Mouse (Mus musculus) kidney, embryonic 14.5 days (tissue): Measurements from ENCODE around the gene Slc38a6. TPM values are rescaled to one million over a fixed set of nuclear protein-coding genes. Genes with fewer than 3 reads are reported as not detected.

ENCODE experiments used
- ATAC-seq: fragments of 200-750 bp; cut with Nextera tagmentation; 2 replicates; pipeline ENCODE4 v1.8.0; 2017; ENCODE audit warnings: moderate number of reproducible peaks, mild to moderate bottlenecking, moderate TSS enrichment, moderate library complexity; ENCODE audit not compliant: low FRiP score, low TSS enrichment
- H3K27ac ChIP-seq: fragments of 300-500 bp; sonication (generic); 2 replicates; pipeline ENCODE4 v1.5.1; 2014; ENCODE audit warnings: low read depth, mild to moderate bottlenecking, low read length, moderate library complexity, mixed read lengths
- H3K27me3 ChIP-seq: fragments of 300-500 bp; sonication (generic); 2 replicates; pipeline ENCODE4 v1.6.1; 2014; ENCODE audit warnings: mild to moderate bottlenecking, low read length; ENCODE audit not compliant: control insufficient read depth, insufficient read depth
- H3K36me3 ChIP-seq: fragments of 300-500 bp; sonication (generic); 2 replicates; pipeline ENCODE4 v1.6.1; 2014; ENCODE audit warnings: low read length, mixed read lengths; ENCODE audit not compliant: control insufficient read depth, insufficient read depth
- H3K4me1 ChIP-seq: fragments of 300-500 bp; sonication (generic); 2 replicates; pipeline ENCODE4 v1.6.1; 2014; ENCODE audit warnings: low read length, mixed read lengths; ENCODE audit not compliant: control insufficient read depth, insufficient read depth
- H3K4me2 ChIP-seq: fragments of 300-500 bp; sonication (generic); replicated peaks from 2 replicates; pipeline ENCODE4 v1.6.1; 2014; ENCODE audit warnings: low read depth, mild to moderate bottlenecking, low read length
- H3K4me3 ChIP-seq: fragments of 300-500 bp; sonication (generic); 2 replicates; pipeline ENCODE4 v1.5.1; 2014; ENCODE audit warnings: mild to moderate bottlenecking, low read length
- H3K9ac ChIP-seq: fragments of 300-500 bp; sonication (generic); 2 replicates; pipeline ENCODE4 v1.6.1; 2014; ENCODE audit warnings: low read depth, mild to moderate bottlenecking, low read length, moderate library complexity
- H3K9me3 ChIP-seq: fragments of 300-500 bp; sonication (generic); 2 replicates; pipeline ENCODE4 v1.6.1; 2016; ENCODE audit warnings: low read length; ENCODE audit not compliant: control insufficient read depth
- WGBS: fragments of 180-500 bp; shearing (Covaris S2); extraction: QIAGEN DNeasy Blood & Tissue Kit; methylation state at CpG from one replicate; pipeline ENCODE4 v1.1.7; 2014; 5-methylcytosine and 5-hydroxymethylcytosine counted together
- polyA plus RNA-seq: library from polyadenylated mRNA; unstranded; fragments of >200 nt; fragmentation: Nextera tagmentation; extraction: Ambion mirVana; gene quantifications from 2 replicates; pipeline ENCODE4 v1.2.1, GENCODE M21; 2014

The Slc38a6 gene
- polyA plus RNA-seq, 1 experiment from 2014 or later = 11.1 TPM

DNA sequence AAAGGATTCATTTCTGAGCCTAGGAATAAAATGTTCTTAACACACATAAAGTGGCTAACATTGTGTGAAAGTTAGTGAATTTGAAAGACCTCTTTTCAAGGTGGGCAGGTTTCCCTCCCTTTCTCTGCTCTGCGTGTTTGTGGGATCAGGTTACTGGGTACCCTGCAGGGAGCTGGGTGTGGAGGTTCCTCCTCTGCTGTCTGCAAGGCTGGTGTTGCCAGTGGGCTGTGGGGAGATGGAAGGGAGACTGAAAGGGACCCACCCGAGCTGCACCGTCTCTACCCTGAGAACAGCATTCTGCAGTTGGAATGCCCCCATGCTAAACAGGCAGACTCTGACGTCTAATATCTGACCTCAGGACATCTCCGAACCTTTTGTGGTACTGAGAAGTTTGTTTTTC lies 70.7 kb downstream of the Slc38a6 start:
- 45% methylated on average over 5 of the region's 5 CpGs for WGBS
- no peaks in the 10 kb centered on the region for H3K36me3 ChIP-seq
- ATAC-seq = no peak
- no peak overlapping the region for H3K9ac ChIP-seq
- no peak overlapping the region for H3K4me3 ChIP-seq
- no peaks in the 10 kb centered on the region for H3K27me3 ChIP-seq
- H3K4me1 ChIP-seq = no peaks in the 10 kb centered on the region
- no peak overlapping the region for H3K4me2 ChIP-seq
- no peaks in the 10 kb centered on the region for H3K9me3 ChIP-seq
- no peak overlapping the region for H3K27ac ChIP-seq

DNA sequence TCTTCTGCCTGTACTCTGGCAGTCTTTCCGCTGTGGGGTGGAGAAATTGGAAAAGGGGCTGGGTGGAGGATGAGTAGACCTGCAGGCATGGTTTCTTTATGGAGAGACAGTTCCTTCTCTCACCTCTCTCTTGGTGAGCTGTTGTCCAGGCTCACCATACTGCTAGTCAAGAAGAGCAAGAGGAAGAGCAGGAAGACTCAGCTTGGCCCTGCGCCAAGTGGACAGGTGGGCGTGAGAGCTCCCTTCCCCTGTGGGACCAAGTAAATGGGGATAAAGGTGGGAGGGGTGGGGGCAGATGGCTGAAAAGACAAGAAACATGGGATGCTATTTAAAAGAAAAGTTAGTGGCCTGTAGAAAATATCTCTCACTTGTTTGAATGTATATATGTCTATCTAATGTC lies 71.2 kb downstream of the Slc38a6 start:
- 91% methylated on average over 3 of the region's 3 CpGs for WGBS
- no peak for ATAC-seq
- Histone ChIP-seq H3K4me1 (no peaks in the 10 kb centered on the region), H3K4me3 (no peak overlapping the region), H3K27me3 (no peaks in the 10 kb centered on the region), H3K36me3 (no peaks in the 10 kb centered on the region), H3K9me3 (no peaks in the 10 kb centered on the region), H3K4me2 (no peak overlapping the region), H3K9ac (no peak overlapping the region), H3K27ac (no peak overlapping the region)

DNA sequence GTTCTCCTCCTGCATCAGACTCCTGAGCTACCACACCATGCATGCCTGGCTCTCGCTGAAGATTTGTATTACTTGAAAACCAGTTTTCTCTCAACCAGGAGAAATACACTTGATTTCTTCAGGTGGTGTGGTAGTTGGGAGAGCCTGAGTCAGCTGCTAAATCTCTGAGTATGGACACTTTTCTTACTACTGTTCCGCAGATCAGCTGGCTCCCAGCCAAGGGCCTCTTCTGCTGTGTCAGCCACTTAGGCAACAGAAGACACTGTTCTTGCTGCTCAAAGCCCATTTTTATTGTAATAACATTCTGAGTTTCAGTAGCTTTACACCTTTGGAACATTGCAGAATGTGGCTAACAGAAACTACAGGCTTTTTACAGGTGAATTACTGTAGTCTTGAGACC lies 72.1 kb downstream of the Slc38a6 start:
- H3K9ac ChIP-seq = no peak overlapping the region
- ATAC-seq = no peak
- 72% methylated on average over 2 of the region's 2 CpGs for WGBS
- no peak overlapping the region for H3K4me3 ChIP-seq
- no peaks in the 10 kb centered on the region for H3K4me1 ChIP-seq
- no peaks in the 10 kb centered on the region for H3K9me3 ChIP-seq
- no peaks in the 10 kb centered on the region for H3K27me3 ChIP-seq
- no peak overlapping the region for H3K27ac ChIP-seq
- no peak overlapping the region for H3K4me2 ChIP-seq
- no peaks in the 10 kb centered on the region for H3K36me3 ChIP-seq

DNA sequence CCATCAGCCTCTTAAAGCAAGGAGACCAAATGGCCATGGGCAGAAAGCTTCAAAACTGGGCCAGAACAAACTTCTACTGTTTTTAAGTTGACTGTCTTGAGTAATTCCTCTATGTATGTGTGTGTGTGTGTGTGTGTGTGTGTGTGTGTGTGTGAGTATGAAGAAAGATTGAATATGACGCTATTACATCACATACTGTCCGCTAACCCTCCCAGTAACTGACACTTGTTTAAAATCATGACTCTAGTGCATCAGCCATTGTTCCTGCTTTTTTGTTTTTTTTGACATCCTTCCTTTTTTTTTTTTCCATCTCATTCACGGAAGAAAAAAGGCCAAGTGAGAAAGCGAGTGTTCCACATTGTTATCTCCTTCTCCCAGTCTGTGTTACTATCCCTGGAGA lies 72.9 kb downstream of the Slc38a6 start:
- Histone ChIP-seq H3K4me2 (no peak overlapping the region), H3K9ac (no peak overlapping the region), H3K27me3 (no peaks in the 10 kb centered on the region), H3K36me3 (no peaks in the 10 kb centered on the region), H3K27ac (no peak overlapping the region), H3K4me3 (no peak overlapping the region), H3K4me1 (no peaks in the 10 kb centered on the region), H3K9me3 (no peaks in the 10 kb centered on the region)
- 88% methylated on average over 4 of the region's 4 CpGs for WGBS
- ATAC-seq = no peak

DNA sequence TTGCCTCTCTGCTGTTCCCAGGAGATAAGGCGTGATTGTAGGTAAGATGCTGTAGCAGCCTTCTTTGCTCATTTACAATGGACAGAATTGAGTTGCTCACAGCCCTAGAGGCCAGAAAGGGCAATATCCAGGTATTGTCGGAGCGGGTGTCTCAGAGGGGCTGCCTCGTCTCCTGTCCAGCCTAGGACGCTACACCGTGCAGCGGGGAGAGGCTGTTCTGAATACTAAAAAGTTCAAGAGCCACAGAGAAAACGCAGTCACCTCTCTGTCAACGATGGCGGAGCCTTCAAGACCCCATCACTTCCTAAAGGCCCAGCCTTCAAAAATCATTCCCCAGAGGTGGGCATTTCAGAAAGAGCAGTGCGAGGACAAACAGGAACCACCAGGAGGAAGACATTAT lies 74.6 kb downstream of the Slc38a6 start:
- no peak overlapping the region for H3K4me2 ChIP-seq
- WGBS = 78% methylated on average over 11 of the region's 11 CpGs
- no peaks in the 10 kb centered on the region for H3K9me3 ChIP-seq
- no peaks in the 10 kb centered on the region for H3K27me3 ChIP-seq
- H3K4me3 ChIP-seq = no peak overlapping the region
- H3K4me1 ChIP-seq = no peaks in the 10 kb centered on the region
- H3K27ac ChIP-seq = no peak overlapping the region
- no peak overlapping the region for H3K9ac ChIP-seq
- ATAC-seq = no peak
- H3K36me3 ChIP-seq = no peaks in the 10 kb centered on the region

DNA sequence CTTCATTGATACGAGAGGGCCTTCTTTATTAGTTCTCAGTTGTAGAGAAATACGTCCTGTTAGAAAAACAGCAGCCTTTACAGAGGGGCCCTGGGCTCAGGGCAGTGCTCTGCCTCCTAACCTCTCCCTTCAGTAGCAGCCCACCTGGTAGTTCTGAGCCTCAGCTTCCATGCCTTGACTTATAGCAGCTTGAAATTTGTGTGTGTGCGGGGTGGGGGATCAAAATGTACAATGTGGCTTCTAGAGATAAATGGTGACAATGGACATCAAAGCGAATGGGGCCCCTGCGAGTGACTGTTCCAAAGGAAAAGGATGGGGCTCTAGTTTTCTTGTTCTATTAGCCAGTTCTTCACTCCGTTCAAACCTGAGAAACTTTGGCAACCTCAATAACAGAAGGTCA lies 76.8 kb downstream of the Slc38a6 start:
- Histone ChIP-seq H3K27me3 (no peaks in the 10 kb centered on the region), H3K9me3 (no peaks in the 10 kb centered on the region)
- WGBS = 82% methylated on average over 6 of the region's 6 CpGs

DNA sequence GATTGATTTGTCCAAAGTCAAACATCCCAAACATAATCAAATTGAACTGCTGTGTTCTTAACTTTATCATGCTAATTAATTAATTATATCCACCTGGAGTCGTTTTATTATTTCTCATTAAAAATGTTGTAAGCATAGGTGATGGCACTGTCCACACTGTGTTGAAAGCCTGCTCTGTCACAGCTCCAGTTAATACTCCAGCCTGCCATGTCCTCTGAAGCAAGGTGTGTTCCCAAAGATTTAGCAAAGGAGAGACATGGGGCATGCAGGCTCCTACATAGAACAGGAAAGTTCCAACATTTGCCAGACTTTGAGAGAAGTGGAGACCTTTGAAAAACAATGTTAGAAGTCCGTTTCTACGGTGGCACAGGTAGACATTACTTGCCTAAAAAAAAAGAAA lies 77.4 kb downstream of the Slc38a6 start:
- ATAC-seq = no peak
- H3K27me3 ChIP-seq = no peaks in the 10 kb centered on the region
- H3K9ac ChIP-seq = no peak overlapping the region
- H3K4me1 ChIP-seq = peaks cover 5% of the 10 kb centered on the region; the same call in 1 of the 2 replicates
- WGBS = 93% methylated on average over 3 of the region's 3 CpGs
- H3K9me3 ChIP-seq = no peaks in the 10 kb centered on the region
- no peaks in the 10 kb centered on the region for H3K36me3 ChIP-seq
- H3K27ac ChIP-seq = no peak overlapping the region
- H3K4me2 ChIP-seq = no peak overlapping the region
- H3K4me3 ChIP-seq = no peak overlapping the region

More for the DNA sequence above, 76.8 kb downstream of the Slc38a6 start:
- H3K4me1 ChIP-seq = peaks cover 5% of the 10 kb centered on the region; the same call in 1 of the 2 replicates
- no peak overlapping the region for H3K27ac ChIP-seq
- H3K4me2 ChIP-seq = no peak overlapping the region
- ATAC-seq = no peak
- H3K4me3 ChIP-seq = no peak overlapping the region
- H3K36me3 ChIP-seq = no peaks in the 10 kb centered on the region
- no peak overlapping the region for H3K9ac ChIP-seq

DNA sequence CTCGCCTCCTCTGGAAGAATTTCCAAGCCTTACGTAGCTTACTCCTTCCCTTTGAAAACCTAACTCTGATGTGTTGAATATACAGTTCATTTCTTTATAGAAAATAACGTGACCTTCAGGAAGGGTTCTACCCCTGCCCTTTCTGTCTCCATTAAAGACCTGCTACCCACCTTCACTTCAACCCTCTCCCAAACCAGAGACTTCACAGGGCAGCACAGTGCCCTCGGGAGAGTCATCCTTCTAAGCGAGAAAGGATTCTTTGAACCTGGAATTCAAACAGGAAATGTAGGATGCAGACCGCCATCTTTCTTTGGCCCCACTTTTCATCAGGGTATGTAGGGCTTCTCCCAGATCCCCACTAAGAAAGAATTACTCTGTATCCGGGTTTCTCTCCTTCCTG lies 80.0 kb downstream of the Slc38a6 start:
- Histone ChIP-seq H3K9ac (no peak overlapping the region), H3K4me2 (no peak overlapping the region), H3K9me3 (no peaks in the 10 kb centered on the region), H3K4me3 (no peak overlapping the region), H3K27me3 (no peaks in the 10 kb centered on the region), H3K36me3 (no peaks in the 10 kb centered on the region), H3K27ac (no peak overlapping the region), H3K4me1 (peaks cover 5% of the 10 kb centered on the region; the same call in 1 of the 2 replicates)
- 87% methylated on average over 7 of the region's 7 CpGs for WGBS
- ATAC-seq = no peak

DNA sequence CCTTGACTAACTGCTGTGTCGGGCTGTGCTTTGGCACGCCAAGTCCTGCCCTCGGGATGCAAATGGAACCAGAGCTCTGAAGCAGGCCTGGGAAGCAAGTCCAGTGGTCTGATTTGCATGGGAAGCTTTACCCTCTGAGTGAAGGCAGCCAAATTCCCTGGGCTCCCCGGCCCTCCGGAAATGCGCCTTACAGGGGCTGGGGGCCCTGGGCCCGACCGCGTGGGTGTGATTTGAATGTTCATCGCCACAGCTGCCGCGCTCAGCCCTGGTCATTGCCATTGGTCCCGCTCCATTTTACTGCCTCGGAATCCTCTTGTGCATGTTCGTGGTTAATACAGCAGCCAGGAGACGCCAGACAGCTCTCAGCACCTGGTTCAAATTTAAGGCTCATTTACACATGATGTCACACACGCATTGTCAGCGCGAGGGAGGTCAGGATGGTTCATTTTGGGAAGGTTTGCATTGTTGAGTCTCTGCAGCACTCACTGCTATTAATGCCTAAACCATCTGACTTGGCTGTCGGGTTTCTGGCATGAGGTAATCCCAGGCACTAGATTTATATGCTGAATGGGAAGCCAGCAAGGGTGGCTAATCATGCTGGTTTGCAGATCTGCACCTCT lies 81.0 kb downstream of the Slc38a6 start:
- ATAC-seq = peak; percentile 68; the same call in 1 of the 2 replicates

More for the DNA sequence above, 81.0 kb downstream of the Slc38a6 start:
- Histone ChIP-seq H3K4me3 (no peak overlapping the region; the same call in 1 of the 2 replicates), H3K9ac (no peak overlapping the region), H3K4me2 (peak overlapping the region; percentile 30), H3K27ac (no peak overlapping the region), H3K9me3 (no peaks in the 10 kb centered on the region), H3K27me3 (no peaks in the 10 kb centered on the region), H3K4me1 (peaks cover 5% of the 10 kb centered on the region; the same call in 1 of the 2 replicates), H3K36me3 (no peaks in the 10 kb centered on the region)
- WGBS = 23% methylated on average over 20 of the region's 20 CpGs
